Mouse (Mus musculus) liver, embryonic 14.5 days (tissue): ENCODE measurements at regions not wholly inside any gene's neighbourhood (a gene's known extent, or its start where the extent isn't known, plus 50 kb on each side); places are given as distances from the start of the nearest gene placed in this dataset.

ENCODE experiments used
- CTCF ChIP-seq: IDR thresholded peaks from 2 replicates; pipeline ENCODE4 v1.5.1; 2016; ENCODE audit warnings: antibody characterized with exemption, low read depth, control low read depth
- EP300 ChIP-seq: IDR thresholded peaks from 2 replicates; pipeline ENCODE4 v1.6.1; 2016; ENCODE audit warnings: antibody characterized with exemption, low read depth

DNA sequence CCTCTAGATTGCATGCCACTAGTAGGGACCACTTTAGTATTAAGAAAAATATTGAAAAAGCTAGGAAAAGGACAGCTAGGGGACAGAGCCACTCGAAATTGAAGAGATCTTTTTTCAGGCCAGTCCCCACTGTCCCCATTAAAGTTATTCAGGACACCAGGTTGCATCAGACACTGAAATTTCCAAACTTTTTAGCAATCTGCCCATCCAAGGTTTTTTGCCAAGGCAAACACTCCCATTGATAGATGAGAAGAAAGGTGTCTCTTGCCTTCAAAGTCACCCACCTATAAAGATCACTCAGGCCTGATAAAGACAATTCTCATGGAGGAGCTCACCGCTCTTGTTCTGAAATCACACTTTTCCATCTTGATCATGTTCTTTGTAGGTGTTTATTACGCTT is 552.1 kb upstream of the Gm19410 start:
- TF ChIP-seq CTCF (no peak), EP300 (no peak)
